Mouse (Mus musculus) layer of hippocampus, postnatal 14 days (tissue): ENCODE measurements around the gene Avil. TPM values are rescaled to one million over a fixed set of nuclear protein-coding genes. Genes with fewer than 3 reads are reported as not detected.

Experiments
- DNase-seq, 2 experiments: peaks; one replicate each; pipeline ENCODE4 v3.0.0; 2021 to 2022; ENCODE audit warnings: low spot score in 2 of 2, mixed read lengths in 1 of 2
- total RNA-seq, 2 experiments: library from RNA; stranded (reverse); gene quantifications; 2 replicates each; pipeline ENCODE4 v1.2.3; 2021

Gene Avil
- total RNA-seq, 2 experiments from 2014 or later: 0.48 to 0.62 TPM

- DNase-seq: no peak
These were observed 19.5 kb upstream of the Avil start for GRCm38 (mm10) chr10:126980933-126981530.

GRCm38 (mm10) chr10:126981746-126982145, 18.8 kb upstream of the Avil start:
- no peak for DNase-seq

DNA sequence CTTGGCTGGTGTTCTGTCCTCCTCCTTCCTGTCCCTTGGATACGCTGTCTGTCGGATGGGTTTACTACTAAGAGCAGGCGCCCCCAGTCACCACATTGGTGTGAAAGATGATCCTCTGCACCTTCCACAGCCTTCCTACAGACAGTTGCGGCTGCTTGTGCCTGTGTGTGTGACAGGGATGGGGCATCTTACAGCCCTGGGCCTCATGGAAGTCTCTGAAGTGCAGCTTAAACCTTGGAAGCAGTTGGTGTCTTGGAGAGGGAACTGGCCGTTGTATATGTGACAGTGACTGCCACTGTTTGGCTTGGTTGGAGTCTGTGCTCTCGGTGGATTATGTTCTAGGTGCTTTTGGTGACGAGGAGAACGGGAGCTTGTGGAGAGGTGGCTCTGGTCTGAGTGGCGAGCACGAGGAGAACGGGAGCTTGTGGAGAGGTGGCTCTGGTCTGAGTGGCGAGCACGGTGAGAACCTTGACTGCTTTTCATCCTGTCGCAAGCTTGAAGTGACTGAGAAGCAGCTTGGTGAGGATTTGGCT, 17.2 kb upstream of the Avil start:
- DNase-seq: no peak

DNA sequence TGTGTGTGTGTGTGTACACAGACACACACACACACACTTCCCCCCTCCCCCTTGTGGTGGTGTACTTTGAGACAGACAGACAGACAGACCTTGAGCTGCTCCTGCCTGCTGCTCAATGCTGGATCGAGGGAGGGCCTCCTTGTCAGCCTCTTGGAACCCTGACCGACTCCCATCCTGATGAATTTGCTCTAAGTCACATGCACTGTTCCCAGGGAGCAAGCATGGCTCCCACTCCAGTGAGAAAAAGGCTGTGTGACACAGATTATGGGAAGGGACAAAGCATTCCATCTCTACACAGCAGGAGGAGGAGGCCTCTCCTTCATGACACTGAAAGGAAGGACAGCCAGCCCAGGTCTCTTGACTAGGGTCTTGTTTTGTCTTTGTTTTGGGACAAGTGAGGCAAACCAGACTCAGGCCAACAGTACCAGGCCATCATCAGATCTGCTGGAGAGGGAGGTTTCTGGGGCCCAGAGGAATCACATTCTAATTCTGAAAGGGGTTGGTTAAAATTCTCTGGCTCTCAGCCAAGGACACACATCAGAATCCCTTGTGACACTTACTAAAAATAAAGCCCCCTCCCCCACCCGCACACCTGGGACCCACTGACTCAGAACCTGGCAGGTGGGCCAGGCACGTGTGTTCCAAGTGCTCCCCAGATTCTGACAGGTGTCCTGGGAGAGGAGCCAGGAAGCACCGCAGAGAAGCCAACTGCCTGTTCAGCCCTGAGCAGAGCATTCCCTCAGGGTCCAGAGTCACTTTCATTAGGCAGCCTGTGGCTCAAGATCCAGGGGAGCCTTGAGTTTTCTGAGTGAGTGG, 16.1 kb upstream of the Avil start:
- peak; percentile 40 to 61 for DNase-seq

DNA sequence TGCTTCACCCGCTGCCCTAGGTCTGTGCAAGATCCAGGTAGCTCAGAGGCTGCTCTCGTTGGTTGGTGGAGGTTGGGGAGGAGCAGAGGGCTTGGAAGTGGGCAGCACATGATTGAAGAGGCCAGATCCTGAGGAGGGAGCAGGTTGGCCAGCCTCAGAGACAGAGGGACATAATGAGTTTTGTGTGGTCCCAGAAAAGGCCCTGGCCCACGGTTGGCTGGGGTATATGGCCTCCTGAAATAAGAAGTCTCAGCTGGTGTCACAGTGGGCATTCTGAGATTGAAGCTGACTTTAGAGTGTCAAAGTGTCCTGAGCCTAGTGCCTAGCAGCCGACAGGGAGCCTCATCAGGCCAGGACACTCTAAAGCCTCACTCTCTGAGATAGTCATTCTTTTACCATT, 15.4 kb upstream of the Avil start:
- no peak for DNase-seq

DNA sequence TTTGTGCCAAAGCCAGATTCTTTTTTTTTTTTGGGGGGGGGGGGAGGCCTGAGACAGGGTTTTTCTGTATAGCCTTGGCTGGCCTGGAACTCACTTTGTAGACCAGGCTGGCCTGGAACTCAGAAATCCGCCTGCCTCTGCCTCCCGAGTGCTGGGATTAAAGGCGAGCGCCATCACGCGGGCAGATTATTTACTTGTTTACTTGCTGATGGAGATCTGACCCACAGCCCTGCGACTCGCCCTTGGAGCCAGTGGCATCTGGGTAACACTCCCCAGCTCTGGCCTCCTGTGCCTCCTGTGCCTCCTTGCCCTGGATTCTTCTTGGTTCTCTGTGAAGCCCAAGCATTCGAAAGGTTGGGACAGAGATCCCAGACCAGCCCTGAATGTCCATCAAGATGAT, 14.9 kb upstream of the Avil start:
- no peak for DNase-seq

GRCm38 (mm10) chr10:126986541-126986961, 14.0 kb upstream of the Avil start:
- peak; percentile 71 to 76 for DNase-seq

DNA sequence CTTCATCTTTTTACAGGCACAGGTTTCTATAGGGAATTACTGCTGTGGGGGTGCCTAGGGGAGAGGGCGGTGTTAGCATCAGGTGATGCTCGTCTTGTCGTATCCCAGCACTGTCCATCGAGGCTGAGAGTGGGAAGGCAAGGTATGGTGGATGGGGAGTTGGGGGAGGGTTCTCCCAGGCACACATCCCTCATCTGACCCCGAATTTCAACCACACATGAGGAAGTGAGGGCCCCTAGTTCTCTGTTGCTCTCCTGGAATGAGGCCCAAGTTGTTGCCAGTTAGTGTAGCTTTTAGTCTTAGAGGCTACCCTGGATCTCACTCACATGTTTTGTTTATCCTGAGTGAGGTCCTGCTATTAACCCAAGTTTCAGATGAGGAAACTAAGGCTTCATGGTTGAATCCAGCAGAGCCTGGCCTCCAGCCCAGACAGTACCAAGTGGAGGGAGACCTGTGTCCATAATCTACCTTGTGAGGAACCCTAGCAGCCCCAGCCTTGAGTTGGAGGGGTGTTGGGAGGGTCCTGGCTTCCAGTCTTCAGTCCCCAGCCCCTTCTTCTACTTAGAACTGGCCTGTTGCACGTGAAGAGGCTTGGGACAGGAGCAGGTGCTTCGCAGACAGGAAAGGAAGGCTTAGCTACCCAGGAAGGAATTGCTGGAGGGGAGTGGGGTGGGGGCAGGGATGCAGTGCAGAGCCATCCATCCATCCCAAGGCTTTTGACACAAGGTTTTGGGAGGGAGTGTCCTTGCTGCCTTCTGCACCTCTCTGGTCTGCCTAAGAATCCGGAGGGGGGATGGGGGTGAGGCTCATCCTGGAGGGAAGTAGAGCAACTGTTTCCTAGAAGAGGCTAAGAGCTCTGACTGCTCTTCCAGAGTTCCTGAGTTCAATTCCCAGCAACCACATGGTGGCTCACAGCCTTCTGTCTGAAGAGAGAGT, 13.1 kb upstream of the Avil start:
- DNase-seq: no peak

- no peak for DNase-seq
These were observed 11.9 kb upstream of the Avil start for GRCm38 (mm10) chr10:126988513-126989165.

DNA sequence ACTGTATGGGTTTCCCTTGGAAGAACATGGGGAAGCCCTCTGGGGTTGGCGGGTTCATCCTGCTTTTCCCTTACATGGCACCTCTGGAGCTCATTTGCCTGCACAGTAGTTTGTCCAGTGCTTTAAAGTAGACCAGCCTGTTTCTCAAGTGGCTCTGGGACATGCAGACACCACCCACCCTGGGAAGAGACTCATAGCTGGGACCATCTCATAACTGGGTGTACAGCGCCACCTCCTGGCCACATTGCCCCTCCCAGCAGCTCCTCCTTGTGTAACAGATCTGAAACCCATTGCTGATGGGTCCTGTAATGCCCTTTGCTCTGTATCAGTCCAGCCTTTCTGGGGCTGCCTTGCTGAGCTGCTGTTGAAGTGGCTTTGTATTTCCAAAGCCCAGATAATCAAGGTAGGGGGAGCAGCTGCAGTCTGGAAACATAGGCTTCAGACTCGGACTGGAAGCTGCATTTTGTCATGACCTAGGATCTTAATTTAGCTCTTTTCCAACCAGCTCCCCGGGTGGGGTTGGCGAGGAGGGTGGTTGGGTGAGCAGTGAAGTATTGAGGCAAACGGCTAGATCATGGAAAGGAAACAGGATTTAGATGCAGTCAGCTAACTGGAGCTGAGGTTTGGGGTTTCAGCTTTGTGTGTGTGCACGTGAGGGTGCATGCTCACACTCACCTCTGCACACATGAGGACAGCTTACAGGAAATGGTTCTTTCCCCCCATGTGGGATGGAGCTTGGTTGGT, 10.0 kb upstream of the Avil start:
- peak; percentile 81 to 84 for DNase-seq

GRCm38 (mm10) chr10:126991676-126992075, 8.8 kb upstream of the Avil start:
- no peak for DNase-seq

DNA sequence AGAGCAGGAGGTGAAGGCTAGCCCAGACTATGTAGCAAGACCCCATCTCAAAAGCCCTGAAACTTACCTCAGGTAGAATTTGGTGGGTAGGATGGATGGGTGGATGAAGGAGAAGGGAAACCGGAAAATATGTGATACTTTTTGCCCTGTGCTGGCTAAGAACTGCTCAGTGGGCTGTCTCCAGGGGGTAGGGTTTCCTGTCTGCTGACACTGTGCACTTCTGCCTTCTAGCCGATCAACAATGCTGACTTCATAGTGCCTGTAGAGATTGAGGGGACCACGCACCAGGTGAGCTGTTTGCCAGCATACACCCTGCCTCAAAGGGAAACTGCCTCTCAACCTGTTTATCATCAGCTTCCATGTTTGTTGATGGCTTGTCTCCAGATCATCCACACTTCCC, 6.9 kb upstream of the Avil start:
- no peak for DNase-seq

- no peak for DNase-seq
These were observed 3.0 kb upstream of the Avil start for GRCm38 (mm10) chr10:126997340-126998113.

- DNase-seq: no peak
These were observed 788 bp downstream of the Avil start for GRCm38 (mm10) chr10:127001297-127001696.

DNA sequence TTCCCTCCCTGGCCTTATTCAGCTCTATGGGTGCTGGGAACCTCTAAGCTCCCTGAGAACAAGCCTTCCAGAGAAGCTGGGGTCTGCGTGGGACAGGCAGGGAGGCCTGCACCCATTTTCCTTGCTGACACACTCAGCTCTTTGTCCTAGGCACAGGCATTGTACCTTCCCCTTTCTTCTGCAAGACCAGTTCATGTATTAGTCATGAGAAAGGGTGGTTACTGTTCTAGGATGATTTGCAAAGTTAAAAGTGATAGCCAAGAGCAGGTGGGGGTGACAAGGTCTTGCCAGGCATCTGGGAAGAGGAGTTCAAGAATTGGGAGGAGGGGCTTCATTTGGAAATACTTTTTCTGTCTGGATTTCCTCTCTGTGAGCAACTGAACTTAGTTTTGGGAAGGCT, 1.5 kb downstream of the Avil start:
- DNase-seq: no peak

DNA sequence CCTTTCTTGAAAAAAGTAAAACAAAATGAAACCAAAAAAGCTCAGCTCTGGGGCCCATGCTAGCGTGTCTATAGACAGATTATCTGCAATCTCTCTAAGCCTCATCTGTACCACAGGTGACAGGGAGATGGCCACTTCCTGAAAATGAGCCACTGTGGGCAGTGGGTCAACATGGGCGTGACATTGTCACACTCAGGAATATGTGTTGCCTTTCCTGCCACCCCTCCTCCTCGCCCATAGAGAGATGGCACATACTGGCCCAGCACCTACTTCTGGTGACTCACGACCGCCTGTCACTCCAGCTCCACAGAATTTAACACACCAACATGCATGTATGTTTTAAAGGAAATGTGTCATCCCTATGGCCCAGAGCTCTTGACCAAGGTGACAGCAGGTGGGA, 2.3 kb downstream of the Avil start:
- no peak for DNase-seq

GRCm38 (mm10) chr10:127003334-127003733, 2.8 kb downstream of the Avil start:
- no peak for DNase-seq

DNA sequence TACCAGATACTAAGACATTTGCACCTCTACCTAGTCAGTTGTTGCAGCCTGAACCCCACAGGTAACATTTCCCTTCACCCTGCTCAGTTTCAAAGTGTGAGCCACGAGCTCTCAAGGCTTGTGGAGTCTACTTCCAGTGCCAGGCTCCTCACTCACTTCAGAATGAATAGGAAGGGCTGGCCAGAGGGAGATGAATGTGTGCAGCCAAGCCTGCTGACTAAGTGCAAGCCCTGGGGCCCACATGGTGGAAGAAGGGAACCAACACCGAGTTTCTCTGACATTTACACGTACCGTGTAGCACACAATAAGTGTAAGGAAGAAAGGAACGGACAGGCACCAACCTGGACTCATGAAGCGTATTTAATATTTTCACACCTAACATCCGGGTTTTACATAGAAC, 3.3 kb downstream of the Avil start:
- DNase-seq: no peak

DNA sequence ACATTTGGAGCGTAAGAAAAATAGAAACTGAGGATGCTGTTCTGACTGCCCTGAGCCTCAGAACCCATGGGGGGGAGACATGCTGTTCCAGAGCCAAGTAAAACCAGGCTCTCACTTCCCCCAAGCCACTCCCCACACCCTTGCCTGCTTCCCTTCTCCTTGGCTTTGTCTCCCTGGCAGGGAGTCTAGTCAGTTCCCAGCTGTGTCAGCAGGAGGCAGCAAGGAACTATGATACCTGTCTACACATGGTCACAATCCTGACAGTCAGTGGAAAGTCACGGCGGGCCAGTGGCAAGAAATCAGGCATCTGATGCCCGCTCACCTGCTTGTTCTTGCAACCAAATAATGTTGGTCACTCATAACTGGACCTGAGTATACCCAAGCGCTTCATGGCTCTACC, 16.0 kb downstream of the Avil start:
- DNase-seq: no peak
